Mouse (Mus musculus): Measurements from ENCODE around the gene Nmbr. TPM values are rescaled to one million over a fixed set of nuclear protein-coding genes. Genes with fewer than 3 reads are reported as not detected.
A peak's percentile ranks its signal among the peaks of the same experiment; 100 is the strongest.

Nmbr gene
- polyA plus RNA-seq, 1 experiment from 2014 or later: not detected

DNA sequence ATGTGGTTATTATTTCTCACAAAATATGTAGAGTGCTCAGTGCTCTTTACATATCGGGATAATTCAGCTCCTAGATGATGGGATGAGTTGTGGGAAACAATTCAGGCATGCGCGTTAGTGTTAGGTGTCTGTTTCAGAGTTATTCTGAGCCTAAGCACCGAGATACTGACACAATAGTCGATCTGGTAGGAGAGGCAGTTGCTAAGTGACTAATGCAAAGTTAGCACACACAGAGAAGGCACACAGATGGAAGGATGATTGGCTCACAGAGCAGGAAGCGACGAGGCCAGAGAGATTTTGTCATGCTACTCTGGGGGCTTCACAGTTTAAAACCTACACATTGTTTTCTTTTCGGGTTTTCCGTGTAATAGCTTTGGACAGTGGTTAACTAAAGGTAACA, 20.3 kb downstream of the Nmbr start:
- Histone ChIP-seq H3K4me3 (ENCODE audit: low read length) (no peak overlapping the region), H3K27me3 (replicated peaks; ENCODE audit: control insufficient read depth, insufficient read depth, low read length) (no peaks in the 10 kb centered on the region), H3K4me1 (ENCODE audit: control insufficient read depth, insufficient read depth, low read length) (no peaks in the 10 kb centered on the region), H3K4me2 (ENCODE audit: low read depth, low read length) (no peak overlapping the region), H3K9me3 (ENCODE audit: control insufficient read depth, low read length) (no peaks in the 10 kb centered on the region), H3K9ac (ENCODE audit: low read depth, low read length) (no peak overlapping the region), H3K27ac (ENCODE audit: low read length) (no peak overlapping the region), H3K36me3 (ENCODE audit: control insufficient read depth, insufficient read depth, low read length) (no peaks in the 10 kb centered on the region)
- WGBS: 70% methylated on average over 9 of the region's 9 CpGs
- ATAC-seq: no peak

GRCm38 (mm10) chr10:14734285-14734684, 28.9 kb downstream of the Nmbr start:
- Histone ChIP-seq H3K4me1 (ENCODE audit: control insufficient read depth, insufficient read depth, low read length) (no peaks in the 10 kb centered on the region), H3K4me2 (ENCODE audit: low read depth, low read length) (no peak overlapping the region), H3K36me3 (ENCODE audit: control insufficient read depth, insufficient read depth, low read length) (no peaks in the 10 kb centered on the region), H3K27ac (ENCODE audit: low read length) (no peak overlapping the region), H3K27me3 (replicated peaks; ENCODE audit: control insufficient read depth, insufficient read depth, low read length) (no peaks in the 10 kb centered on the region), H3K4me3 (ENCODE audit: low read length) (no peak overlapping the region), H3K9ac (ENCODE audit: low read depth, low read length) (no peak overlapping the region), H3K9me3 (ENCODE audit: control insufficient read depth, low read length) (no peaks in the 10 kb centered on the region)
- ATAC-seq: no peak
- WGBS: 6% methylated on average over 2 of the region's 2 CpGs

DNA sequence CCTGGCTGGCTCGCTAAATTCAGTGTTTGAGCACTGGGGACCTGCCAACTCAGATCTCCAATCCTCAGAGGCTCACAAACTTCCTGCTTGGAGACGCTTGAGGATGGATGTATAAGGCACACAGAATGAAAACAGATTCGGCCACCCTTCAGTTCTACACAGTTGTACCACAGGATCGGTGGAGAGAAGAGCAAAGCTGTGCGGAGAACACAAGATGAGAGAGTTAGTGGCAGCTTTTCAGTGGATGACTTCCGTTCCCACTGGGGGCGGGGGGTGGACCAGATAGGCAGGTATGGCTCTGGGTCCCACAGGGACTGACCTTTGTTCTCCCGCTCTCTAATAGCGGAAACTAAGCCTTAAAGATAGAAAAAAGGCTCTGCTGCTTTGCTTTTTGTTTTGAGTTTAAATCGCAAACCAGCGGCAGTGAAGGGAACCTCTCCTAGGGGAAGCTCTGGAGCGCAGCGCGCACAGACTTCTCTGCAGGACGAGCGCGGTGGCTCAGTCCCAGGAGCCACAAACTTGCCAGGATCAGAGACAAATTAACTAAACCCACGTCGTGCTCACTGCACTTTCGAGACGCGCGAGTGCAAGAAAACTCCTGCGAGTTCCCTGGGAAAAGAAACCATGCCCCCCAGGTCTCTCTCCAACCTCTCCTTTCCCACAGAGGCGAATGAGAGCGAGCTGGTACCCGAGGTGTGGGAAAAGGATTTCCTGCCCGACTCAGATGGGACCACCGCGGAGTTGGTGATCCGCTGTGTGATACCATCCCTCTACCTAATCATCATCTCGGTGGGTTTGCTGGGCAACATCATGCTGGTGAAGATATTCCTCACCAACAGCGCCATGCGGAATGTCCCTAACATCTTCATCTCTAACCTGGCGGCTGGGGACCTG, 54.5 kb downstream of the Nmbr start:
- WGBS: 2% methylated on average over 35 of the region's 35 CpGs
- Histone ChIP-seq H3K27ac (ENCODE audit: low read length) (no peak overlapping the region), H3K4me3 (ENCODE audit: low read length) (peak overlapping the region; percentile 34), H3K27me3 (replicated peaks; ENCODE audit: control insufficient read depth, insufficient read depth, low read length) (peaks cover 8% of the 10 kb centered on the region; the same call in 1 of the 2 replicates), H3K36me3 (ENCODE audit: control insufficient read depth, insufficient read depth, low read length) (no peaks in the 10 kb centered on the region), H3K9ac (ENCODE audit: low read depth, low read length) (no peak overlapping the region), H3K4me2 (ENCODE audit: low read depth, low read length) (peak overlapping the region; percentile 61), H3K4me1 (ENCODE audit: control insufficient read depth, insufficient read depth, low read length) (no peaks in the 10 kb centered on the region; the same call in 1 of the 2 replicates), H3K9me3 (ENCODE audit: control insufficient read depth, low read length) (no peaks in the 10 kb centered on the region)
- peak; percentile 46; the same call in 1 of the 2 replicates for ATAC-seq

DNA sequence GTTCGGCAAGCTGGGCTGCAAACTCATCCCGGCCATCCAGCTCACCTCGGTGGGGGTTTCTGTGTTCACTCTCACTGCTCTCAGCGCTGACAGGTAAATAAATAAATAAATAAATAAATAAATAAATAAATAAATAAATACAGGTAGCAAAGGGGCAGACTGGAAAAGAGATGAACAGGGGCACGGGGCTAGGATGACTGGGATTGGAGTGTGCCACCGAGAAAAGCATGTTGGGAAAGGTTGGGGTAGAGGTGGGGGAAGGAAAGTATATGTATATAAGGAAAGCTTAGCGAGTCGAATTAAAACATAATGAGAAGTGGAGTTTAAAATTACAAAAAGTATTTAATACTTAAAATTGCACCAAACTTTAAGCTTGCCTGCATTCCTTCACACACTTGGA, 55.2 kb downstream of the Nmbr start:
- 26% methylated on average over 8 of the region's 8 CpGs for WGBS
- H3K4me2 ChIP-seq (ENCODE audit: low read depth, low read length): peak overlapping the region; percentile 61
- ATAC-seq: no peak
- no peak overlapping the region for H3K27ac ChIP-seq (ENCODE audit: low read length)
- H3K9ac ChIP-seq (ENCODE audit: low read depth, low read length): no peak overlapping the region
- peak overlapping the region; percentile 34 for H3K4me3 ChIP-seq (ENCODE audit: low read length)
- H3K36me3 ChIP-seq (ENCODE audit: control insufficient read depth, insufficient read depth, low read length): no peaks in the 10 kb centered on the region
- H3K27me3 ChIP-seq (replicated peaks; ENCODE audit: control insufficient read depth, insufficient read depth, low read length): peaks cover 8% of the 10 kb centered on the region; the same call in 1 of the 2 replicates
- H3K9me3 ChIP-seq (ENCODE audit: control insufficient read depth, low read length): no peaks in the 10 kb centered on the region
- no peaks in the 10 kb centered on the region; the same call in 1 of the 2 replicates for H3K4me1 ChIP-seq (ENCODE audit: control insufficient read depth, insufficient read depth, low read length)

DNA sequence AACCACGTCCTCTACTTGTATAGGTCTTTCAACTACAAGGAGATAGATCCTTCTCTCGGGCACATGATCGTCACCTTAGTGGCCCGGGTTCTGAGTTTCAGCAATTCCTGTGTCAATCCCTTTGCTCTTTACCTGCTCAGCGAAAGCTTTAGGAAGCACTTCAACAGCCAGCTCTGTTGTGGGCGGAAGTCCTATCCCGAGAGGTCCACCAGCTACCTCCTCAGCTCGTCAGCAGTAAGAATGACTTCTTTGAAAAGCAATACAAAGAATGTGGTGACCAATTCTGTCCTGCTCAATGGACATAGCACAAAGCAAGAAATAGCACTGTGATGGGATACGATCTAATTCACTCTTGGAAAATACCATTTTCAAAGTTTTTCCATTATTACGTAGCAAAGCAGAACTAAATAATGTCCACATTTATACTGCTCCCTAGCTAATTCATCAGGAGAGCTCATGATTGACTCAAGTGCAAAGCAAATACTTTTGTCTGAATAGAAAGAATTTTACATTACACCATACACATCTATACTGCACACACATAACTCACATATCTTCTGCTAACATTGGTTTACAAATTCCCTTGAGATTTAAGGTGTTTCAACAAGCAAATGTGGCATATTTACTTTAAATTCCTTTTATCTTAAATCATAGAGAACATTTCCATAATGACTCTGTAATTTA, 65.0 kb downstream of the Nmbr start:
- H3K9me3 ChIP-seq (ENCODE audit: control insufficient read depth, low read length): no peaks in the 10 kb centered on the region
- H3K4me2 ChIP-seq (ENCODE audit: low read depth, low read length): no peak overlapping the region
- 86% methylated on average over 10 of the region's 10 CpGs for WGBS
- no peak for ATAC-seq
- H3K9ac ChIP-seq (ENCODE audit: low read depth, low read length): no peak overlapping the region
- H3K27me3 ChIP-seq (replicated peaks; ENCODE audit: control insufficient read depth, insufficient read depth, low read length): no peaks in the 10 kb centered on the region
- H3K4me3 ChIP-seq (ENCODE audit: low read length): no peak overlapping the region
- H3K27ac ChIP-seq (ENCODE audit: low read length): no peak overlapping the region
- H3K4me1 ChIP-seq (ENCODE audit: control insufficient read depth, insufficient read depth, low read length): no peaks in the 10 kb centered on the region
- H3K36me3 ChIP-seq (ENCODE audit: control insufficient read depth, insufficient read depth, low read length): no peaks in the 10 kb centered on the region

GRCm38 (mm10) chr10:14774499-14774898, 69.1 kb downstream of the Nmbr start:
- 67% methylated on average over 2 of the region's 2 CpGs for WGBS
- no peaks in the 10 kb centered on the region for H3K9me3 ChIP-seq (ENCODE audit: control insufficient read depth, low read length)

GRCm38 (mm10) chr10:14789969-14790368, 84.6 kb downstream of the Nmbr start:
- H3K27ac ChIP-seq (ENCODE audit: low read length): no peak overlapping the region
- H3K4me2 ChIP-seq (ENCODE audit: low read depth, low read length): no peak overlapping the region
- H3K4me1 ChIP-seq (ENCODE audit: control insufficient read depth, insufficient read depth, low read length): no peaks in the 10 kb centered on the region
- no peak overlapping the region for H3K4me3 ChIP-seq (ENCODE audit: low read length)
- H3K9me3 ChIP-seq (ENCODE audit: control insufficient read depth, low read length): no peaks in the 10 kb centered on the region
- no peak for ATAC-seq
- H3K27me3 ChIP-seq (replicated peaks; ENCODE audit: control insufficient read depth, insufficient read depth, low read length): no peaks in the 10 kb centered on the region
- 67% methylated on average over 2 of the region's 2 CpGs for WGBS
- H3K36me3 ChIP-seq (ENCODE audit: control insufficient read depth, insufficient read depth, low read length): no peaks in the 10 kb centered on the region
- H3K9ac ChIP-seq (ENCODE audit: low read depth, low read length): no peak overlapping the region

More at GRCm38 (mm10) chr10:14774499-14774898, 69.1 kb downstream of the Nmbr start:
- no peak for ATAC-seq
- H3K4me2 ChIP-seq (ENCODE audit: low read depth, low read length): no peak overlapping the region
- no peak overlapping the region for H3K4me3 ChIP-seq (ENCODE audit: low read length)
- H3K9ac ChIP-seq (ENCODE audit: low read depth, low read length): no peak overlapping the region
- no peaks in the 10 kb centered on the region for H3K4me1 ChIP-seq (ENCODE audit: control insufficient read depth, insufficient read depth, low read length)
- no peaks in the 10 kb centered on the region for H3K36me3 ChIP-seq (ENCODE audit: control insufficient read depth, insufficient read depth, low read length)
- H3K27ac ChIP-seq (ENCODE audit: low read length): no peak overlapping the region
- no peaks in the 10 kb centered on the region for H3K27me3 ChIP-seq (replicated peaks; ENCODE audit: control insufficient read depth, insufficient read depth, low read length)

DNA sequence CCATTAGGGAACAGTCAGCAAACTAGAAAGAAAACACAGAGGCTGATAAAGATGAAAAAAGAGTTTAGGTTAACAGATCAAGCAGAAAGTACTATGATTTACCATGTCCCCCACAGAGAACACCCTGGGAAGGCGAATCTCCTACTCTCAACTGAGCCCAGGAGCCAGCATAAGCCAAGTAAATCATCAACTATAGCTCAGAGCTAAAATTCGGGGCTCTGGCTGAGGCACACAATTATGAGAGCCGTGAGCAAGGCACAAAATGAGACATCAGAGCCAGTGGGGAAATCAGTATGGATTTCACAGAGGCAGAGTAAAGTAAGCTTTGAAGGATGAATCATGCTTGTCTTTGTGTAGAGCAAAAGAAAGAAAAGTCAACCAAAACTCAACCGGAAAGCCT, 111.6 kb downstream of the Nmbr start:
- H3K4me2 ChIP-seq (ENCODE audit: low read depth, low read length): no peak overlapping the region
- H3K27me3 ChIP-seq (replicated peaks; ENCODE audit: control insufficient read depth, insufficient read depth, low read length): no peaks in the 10 kb centered on the region
- no peaks in the 10 kb centered on the region for H3K4me1 ChIP-seq (ENCODE audit: control insufficient read depth, insufficient read depth, low read length)
- no peak overlapping the region for H3K27ac ChIP-seq (ENCODE audit: low read length)
- WGBS: 63% methylated on average over 4 of the region's 4 CpGs
- no peak overlapping the region for H3K4me3 ChIP-seq (ENCODE audit: low read length)
- ATAC-seq: no peak
- no peaks in the 10 kb centered on the region for H3K36me3 ChIP-seq (ENCODE audit: control insufficient read depth, insufficient read depth, low read length)
- no peaks in the 10 kb centered on the region for H3K9me3 ChIP-seq (ENCODE audit: control insufficient read depth, low read length)
- no peak overlapping the region for H3K9ac ChIP-seq (ENCODE audit: low read depth, low read length)
